Mouse (Mus musculus) left cerebral cortex, adult 8-10 months (tissue): ENCODE measurements around the gene Sap25. TPM values are rescaled to one million over a fixed set of nuclear protein-coding genes. Genes with fewer than 3 reads are reported as not detected.
A peak's percentile ranks its signal among the peaks of the same experiment; 100 is the strongest.

Experiments
- DNase-seq, 2 experiments: peaks; one replicate each; pipeline ENCODE4 v3.0.0; 2022; ENCODE audit warnings: low spot score in 2 of 2
- total RNA-seq, 4 experiments: library from RNA; stranded (reverse); gene quantifications; 2 replicates each; pipeline ENCODE4 v1.2.4; 2022

Sap25 gene
- total RNA-seq, 4 experiments from 2014 or later = 0.91 to 5.9 (median 3.5) TPM

DNA sequence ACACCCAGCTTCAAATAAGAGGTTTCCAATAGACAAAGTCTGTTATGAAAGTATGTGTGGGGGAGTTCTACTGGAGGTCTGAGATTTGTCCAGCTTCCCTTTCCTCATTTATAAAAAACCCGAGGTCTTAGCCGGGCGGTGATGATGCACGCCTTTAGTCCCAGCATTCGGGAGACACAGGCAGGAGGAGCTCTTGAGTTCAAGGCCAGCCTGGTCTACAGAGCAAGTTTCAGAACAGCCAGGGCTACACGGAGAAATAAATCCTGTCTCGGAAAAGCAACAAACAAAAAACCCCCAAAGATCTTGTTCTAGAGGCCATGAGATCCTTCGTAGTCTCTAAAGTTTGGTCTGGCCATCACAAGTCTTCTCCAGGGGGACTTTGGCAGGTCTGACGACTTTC lies 13.1 kb upstream of the Sap25 start:
- no peak for DNase-seq

DNA sequence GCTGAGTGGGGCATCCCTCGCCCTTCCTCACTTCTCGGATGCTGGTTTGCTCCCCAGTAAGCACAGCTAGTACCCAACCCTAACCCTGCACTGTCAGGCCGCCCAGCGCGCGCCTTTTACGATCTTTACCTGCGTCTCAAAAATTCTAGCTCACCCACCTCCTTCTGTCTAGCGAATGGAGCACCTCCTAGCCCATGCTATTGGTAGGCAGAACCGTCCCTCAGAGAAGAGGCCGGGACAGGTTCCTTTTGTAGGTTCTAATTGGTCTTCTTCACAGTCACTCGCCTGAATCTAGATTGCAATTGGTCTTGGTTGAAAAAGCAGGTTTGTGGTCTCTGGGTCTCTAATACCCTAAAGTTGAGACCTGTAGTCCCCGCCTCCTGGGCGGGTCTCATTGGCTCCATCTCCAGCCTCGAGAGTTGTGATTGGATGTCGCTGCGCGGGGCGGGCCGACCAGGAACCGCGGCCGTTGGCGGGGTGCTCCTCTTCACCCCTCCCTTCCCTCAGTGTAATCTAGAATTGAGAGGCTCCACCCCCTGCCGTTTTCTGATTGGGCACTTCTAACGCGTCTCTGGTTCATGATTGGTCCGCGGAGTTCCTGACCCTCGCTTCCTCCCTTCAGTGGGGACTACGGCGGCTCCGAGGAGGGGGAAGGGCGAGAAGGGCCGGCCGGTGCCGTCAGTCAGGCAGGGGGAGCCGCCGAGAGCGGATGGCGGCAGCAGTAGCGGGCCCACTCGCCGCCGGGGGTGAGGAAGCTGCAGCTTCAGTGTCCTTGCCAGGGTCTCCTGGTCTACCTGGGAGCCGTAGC lies 12.4 kb upstream of the Sap25 start, which contains the start of the genes Fbxo24, Lrch4 and Gm20605:
TSS of gene Fbxo24 (minus strand) at position 505 of the 808 bp plus-strand sequence.
TSS of gene Lrch4 (plus strand) at position 624 of the 808 bp plus-strand sequence.
TSS of gene Gm20605 (plus strand) at position 678 of the 808 bp plus-strand sequence.
- peak; percentile 91 to 100 for DNase-seq

- DNase-seq = no peak
Measured at GRCm38 (mm10) chr5:137629306-137629721, 11.8 kb upstream of the Sap25 start.

DNA sequence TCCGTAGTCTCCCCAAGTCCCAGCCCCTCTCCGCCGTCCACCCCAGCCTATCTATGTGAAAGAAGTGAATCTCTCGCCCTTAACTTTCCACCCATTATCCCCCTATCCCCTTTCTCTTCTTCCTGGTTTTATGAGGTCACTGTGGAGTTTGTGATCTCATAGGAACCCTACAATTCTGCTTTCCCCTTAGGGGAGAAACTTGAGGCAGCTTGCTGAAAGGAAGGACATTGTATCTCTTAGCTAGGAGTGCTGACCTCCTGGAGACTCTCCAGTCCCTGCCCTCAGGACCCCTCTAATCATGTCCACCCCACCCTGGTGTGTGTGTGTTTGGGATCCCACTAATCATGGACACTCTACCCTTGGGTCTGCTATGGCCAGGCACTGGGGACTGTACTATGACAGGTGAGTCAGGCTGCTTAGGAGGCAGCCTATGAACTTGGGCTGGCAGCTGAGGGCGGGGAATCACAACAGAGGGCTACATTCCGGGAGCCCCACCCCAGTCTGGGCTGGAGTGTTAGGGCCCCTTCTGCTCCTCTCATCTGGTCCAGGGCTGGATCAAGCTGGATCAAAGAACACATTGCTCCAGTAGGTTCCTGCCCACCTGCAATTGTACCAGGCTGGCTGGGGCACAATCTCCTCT lies 11.1 kb upstream of the Sap25 start:
- DNase-seq = no peak

- DNase-seq = no peak
Measured at GRCm38 (mm10) chr5:137630602-137631001, 10.5 kb upstream of the Sap25 start.

DNA sequence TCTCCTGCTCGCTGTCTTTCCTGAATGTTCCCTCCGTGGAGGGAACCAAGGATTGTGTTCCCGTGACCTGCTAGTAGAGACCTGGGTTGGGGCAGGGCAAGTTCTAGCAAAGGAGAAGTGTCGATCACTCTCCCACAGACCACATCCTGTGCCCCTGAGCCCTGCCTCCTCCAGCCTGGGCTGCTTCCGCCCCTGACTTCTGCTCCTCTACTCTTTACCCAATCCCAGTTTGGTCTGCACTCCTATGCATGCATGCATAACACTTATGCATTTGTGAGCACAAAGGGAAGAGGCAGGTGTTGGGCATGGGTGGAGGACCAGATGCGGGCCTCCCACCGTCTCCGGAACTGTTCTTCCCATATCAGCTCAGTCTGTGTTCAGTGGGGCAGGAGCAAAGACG lies 10.0 kb upstream of the Sap25 start:
- DNase-seq = peak in 1 of 2 experiments; percentile 44

- DNase-seq = no peak
Measured at GRCm38 (mm10) chr5:137631591-137631990, 9.5 kb upstream of the Sap25 start.

- DNase-seq = no peak
Measured at GRCm38 (mm10) chr5:137633397-137634084, 7.6 kb upstream of the Sap25 start.

- no peak for DNase-seq
Measured at GRCm38 (mm10) chr5:137639472-137639871, 1.7 kb upstream of the Sap25 start.

DNA sequence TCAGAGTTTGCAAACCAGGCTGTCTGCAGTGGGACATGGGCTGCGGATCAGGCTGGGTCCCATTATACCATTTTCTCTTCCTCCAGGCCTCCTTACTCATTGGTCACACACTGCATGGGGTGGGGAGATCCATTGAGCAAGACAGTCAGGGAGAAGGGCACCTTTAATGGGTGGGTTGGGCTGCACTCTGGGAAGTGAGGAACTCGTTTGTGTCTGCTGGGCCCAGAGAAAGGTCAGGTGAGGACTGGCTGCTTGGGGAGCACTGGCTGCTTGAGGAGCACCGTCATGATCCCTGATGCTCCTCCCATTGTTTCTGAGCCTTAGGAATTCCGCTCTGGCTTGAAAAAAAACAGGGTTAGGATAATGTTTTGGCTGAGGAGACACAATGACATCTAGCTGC lies 1.8 kb downstream of the Sap25 start:
- DNase-seq = no peak

DNA sequence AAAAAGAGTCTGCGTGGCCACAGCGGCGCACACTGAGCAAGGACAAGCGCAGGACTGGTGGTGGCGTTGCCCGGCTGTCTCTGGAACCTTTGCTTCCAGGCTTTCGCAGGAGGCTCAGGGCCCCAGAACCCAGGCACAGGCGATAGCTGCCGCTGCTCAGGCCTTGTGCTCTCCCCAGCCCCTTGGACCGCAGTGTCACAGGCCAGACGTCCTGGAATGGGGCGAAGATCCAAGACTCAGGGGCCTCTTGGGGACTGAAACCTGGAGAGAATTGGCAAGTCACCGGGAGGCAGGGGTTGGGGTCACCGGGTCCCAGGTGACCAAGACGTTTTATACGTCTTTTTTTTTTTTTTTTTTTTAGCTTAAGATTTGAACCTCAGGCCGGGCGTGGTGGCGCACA lies 3.4 kb downstream of the Sap25 start:
- no peak for DNase-seq

DNA sequence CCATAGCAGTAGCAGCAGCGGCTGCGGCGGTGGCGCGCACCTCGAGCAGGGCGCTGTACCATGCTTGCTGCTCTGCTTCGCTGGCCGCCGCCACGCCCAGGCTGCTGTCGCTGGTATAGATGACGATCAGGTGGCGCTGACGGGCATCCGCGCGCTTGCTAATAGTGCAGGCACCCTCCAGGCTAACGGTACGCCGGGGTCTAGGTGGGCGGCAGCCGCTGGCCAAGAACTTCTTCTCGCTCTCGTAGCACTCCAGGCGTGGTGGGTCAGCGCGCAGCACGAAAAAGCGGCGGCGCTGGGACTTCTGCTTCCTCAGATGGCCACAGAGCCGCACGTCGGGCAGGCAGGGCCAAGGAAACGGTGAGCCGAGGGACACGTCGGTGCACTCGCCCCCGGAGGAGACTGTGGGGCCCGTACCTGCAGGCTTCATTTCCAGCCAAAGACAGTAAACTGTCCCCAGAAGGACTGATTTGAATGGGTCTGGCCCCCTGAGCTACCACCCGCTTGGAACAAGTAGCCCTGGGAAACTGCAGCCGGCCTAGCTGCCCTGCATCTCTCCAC lies 4.0 kb downstream of the Sap25 start:
- DNase-seq = no peak

- DNase-seq = no peak
Measured at GRCm38 (mm10) chr5:137645652-137646091, 4.5 kb downstream of the Sap25 start, which contains the start of gene Irs3. Gene Irs3, minus strand, starts transcription at chr5:137645714.

GRCm38 (mm10) chr5:137647827-137648601 lies 6.9 kb downstream of the Sap25 start:
- no peak for DNase-seq

DNA sequence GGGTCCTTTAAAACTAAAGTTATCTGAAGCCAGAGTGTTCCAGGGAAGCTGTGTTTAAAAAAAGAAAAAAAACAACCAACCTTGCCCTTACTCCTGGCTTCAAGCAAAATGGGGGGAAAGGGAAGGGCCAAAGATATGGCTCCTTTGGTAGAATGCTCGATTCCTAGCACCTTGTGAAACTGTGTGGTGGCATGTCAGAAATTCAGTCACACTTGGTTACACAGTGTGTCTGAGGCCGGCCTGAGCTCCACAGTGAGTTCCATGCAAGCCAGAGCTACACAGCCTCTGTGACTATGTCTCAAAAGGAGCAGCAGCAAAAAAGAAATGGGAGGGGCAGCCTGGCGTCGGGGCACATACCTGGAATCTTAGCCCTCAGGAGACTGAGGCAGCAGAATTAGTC lies 8.1 kb downstream of the Sap25 start:
- DNase-seq = no peak

GRCm38 (mm10) chr5:137649669-137650571 lies 8.8 kb downstream of the Sap25 start:
- no peak for DNase-seq

DNA sequence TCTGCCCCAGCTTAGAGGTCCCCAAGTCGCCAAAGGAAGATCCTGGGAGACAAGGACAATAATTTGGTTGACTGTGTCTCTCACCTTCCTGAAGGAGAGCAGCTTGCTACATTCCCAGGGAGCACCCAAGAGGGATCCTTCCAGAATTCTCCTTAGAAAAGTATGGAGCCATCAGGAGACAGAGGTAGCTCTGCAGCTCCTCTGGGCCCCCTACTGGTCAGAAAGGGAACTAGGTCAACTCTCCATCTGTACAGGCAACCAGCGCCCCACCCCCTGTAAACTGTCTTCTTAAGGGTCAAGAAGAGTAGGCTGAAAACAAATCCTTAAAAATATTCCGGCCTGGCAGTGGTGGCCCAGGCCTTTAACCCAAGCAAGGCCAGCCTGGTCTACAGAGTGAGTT lies 11.3 kb downstream of the Sap25 start:
- DNase-seq = no peak

GRCm38 (mm10) chr5:137653366-137653765 lies 12.2 kb downstream of the Sap25 start:
- DNase-seq = no peak

- no peak for DNase-seq
Measured at GRCm38 (mm10) chr5:137654746-137655145, 13.6 kb downstream of the Sap25 start.

DNA sequence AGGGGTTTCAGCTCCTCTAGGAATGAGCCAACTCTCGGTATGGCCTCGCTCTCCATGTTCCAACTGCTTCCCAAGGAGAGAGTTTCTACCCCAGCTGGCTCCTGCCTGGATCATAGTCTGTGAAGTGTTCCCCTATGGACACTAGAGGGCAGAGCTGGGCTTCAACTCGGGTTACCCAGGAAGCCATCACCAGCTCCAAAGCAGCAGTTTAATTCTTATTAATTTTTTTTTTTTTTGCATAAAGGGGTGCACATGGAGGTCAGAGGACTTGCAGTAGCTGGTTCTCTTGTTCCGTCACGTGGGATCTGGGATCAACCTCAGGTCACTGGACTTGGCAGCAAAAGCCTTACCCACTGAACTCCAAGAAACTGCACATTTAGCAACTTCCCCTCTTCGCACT lies 15.8 kb downstream of the Sap25 start:
- DNase-seq = no peak
